Mouse (Mus musculus): ENCODE results near the gene Mob3c. TPM values are rescaled to one million over a fixed set of nuclear protein-coding genes. Genes with fewer than 3 reads are reported as not detected.

Mob3c gene
- polyA plus RNA-seq, 3 experiments from 2014 or later = 8.4 to 12.4 (median 10.2) TPM

GRCm38 (mm10) chr4:115835576-115835975 lies 7.7 kb downstream of the Mob3c start:
- ATAC-seq = no peak

GRCm38 (mm10) chr4:115838196-115838595 lies 10.3 kb downstream of the Mob3c start:
- ATAC-seq = no peak

- ATAC-seq = peak; percentile 97
These were observed 11.1 kb downstream of the Mob3c start, which contains the start of gene Mknk1 for GRCm38 (mm10) chr4:115838696-115839641. TSS of gene Mknk1 (plus strand) at chr4:115839198.

GRCm38 (mm10) chr4:115839956-115840355 lies 12.1 kb downstream of the Mob3c start:
- no peak for ATAC-seq

GRCm38 (mm10) chr4:115840842-115841241 lies 12.9 kb downstream of the Mob3c start:
- no peak for ATAC-seq

GRCm38 (mm10) chr4:115846656-115847055 lies 18.8 kb downstream of the Mob3c start:
- ATAC-seq = no peak

GRCm38 (mm10) chr4:115847377-115847776 lies 19.5 kb downstream of the Mob3c start:
- ATAC-seq = no peak

GRCm38 (mm10) chr4:115848083-115848482 lies 20.2 kb downstream of the Mob3c start:
- ATAC-seq = no peak

- ATAC-seq = no peak
These were observed 21.2 kb downstream of the Mob3c start for GRCm38 (mm10) chr4:115848990-115849677.

- no peak for ATAC-seq
These were observed 22.2 kb downstream of the Mob3c start for GRCm38 (mm10) chr4:115850111-115850510.

- ATAC-seq = no peak
These were observed 22.7 kb downstream of the Mob3c start for GRCm38 (mm10) chr4:115850631-115851030.

GRCm38 (mm10) chr4:115851569-115851968 lies 23.7 kb downstream of the Mob3c start:
- no peak for ATAC-seq

- ATAC-seq = no peak
These were observed 27.2 kb downstream of the Mob3c start for GRCm38 (mm10) chr4:115855100-115855499.

GRCm38 (mm10) chr4:115855609-115856008 lies 27.7 kb downstream of the Mob3c start:
- ATAC-seq = no peak

- ATAC-seq = no peak
These were observed 28.4 kb downstream of the Mob3c start for GRCm38 (mm10) chr4:115856282-115856681.

- ATAC-seq = no peak
These were observed 29.5 kb downstream of the Mob3c start for GRCm38 (mm10) chr4:115857293-115857883.

GRCm38 (mm10) chr4:115863352-115863751 lies 35.5 kb downstream of the Mob3c start:
- no peak for ATAC-seq

GRCm38 (mm10) chr4:115863880-115864279 lies 36.0 kb downstream of the Mob3c start:
- ATAC-seq = no peak

- ATAC-seq = no peak
These were observed 41.8 kb downstream of the Mob3c start for GRCm38 (mm10) chr4:115869512-115870210.

GRCm38 (mm10) chr4:115873231-115873630 lies 45.3 kb downstream of the Mob3c start:
- ATAC-seq = no peak

- no peak for ATAC-seq
These were observed 50.4 kb downstream of the Mob3c start for GRCm38 (mm10) chr4:115878216-115878678.

GRCm38 (mm10) chr4:115878828-115879227 lies 50.9 kb downstream of the Mob3c start:
- no peak for ATAC-seq

Data from inflammation-experienced regulatory T-cells, adult 6 months (primary cell).